Mouse (Mus musculus) layer of hippocampus, adult 6 months (tissue): ENCODE data around the gene Vamp1. TPM values are rescaled to one million over a fixed set of nuclear protein-coding genes. Genes with fewer than 3 reads are reported as not detected.

Experiments used
- long read RNA-seq, 2 experiments: library from polyadenylated mRNA; unstranded; transcript quantifications; one replicate each; pipeline ENCODE4 v2.0.0; 2019 to 2020
- microRNA-seq: library from miRNA; unstranded; fragments of <30 nt; microRNA quantifications from one replicate; pipeline ENCODE4 v1.2.0, GENCODE M21; 2020
- polyA plus RNA-seq: library from polyadenylated mRNA; unstranded; fragments of <200 nt; fragmentation: Nextera tagmentation; gene quantifications from 2 replicates; pipeline ENCODE4 v1.2.3, GENCODE M21; 2021

The Vamp1 gene
- polyA plus RNA-seq = 30.9 and 31.2 TPM in 2 replicates
- long read RNA-seq, experiment 1, transcript Vamp1-201 (5 exons, 2,772 nt) = major isoform, 15 of 23 reads
- long read RNA-seq, experiment 1, partial matches to known transcripts = 6 of 23 reads
- long read RNA-seq, experiment 1, other reads (novel, unspliced or antisense) = 1 of 23 reads
- long read RNA-seq, experiment 2, full-length matches to known transcripts = 252 of 289 reads
- long read RNA-seq, experiment 2, partial matches to known transcripts = 16 of 289 reads
- long read RNA-seq, experiment 2, other reads (novel, unspliced or antisense) = 21 of 289 reads

GRCm38 (mm10) chr6:125215148-125215954, at the start of gene Vamp1:
Gene Vamp1, plus strand, starts transcription at chr6:125215551.

DNA sequence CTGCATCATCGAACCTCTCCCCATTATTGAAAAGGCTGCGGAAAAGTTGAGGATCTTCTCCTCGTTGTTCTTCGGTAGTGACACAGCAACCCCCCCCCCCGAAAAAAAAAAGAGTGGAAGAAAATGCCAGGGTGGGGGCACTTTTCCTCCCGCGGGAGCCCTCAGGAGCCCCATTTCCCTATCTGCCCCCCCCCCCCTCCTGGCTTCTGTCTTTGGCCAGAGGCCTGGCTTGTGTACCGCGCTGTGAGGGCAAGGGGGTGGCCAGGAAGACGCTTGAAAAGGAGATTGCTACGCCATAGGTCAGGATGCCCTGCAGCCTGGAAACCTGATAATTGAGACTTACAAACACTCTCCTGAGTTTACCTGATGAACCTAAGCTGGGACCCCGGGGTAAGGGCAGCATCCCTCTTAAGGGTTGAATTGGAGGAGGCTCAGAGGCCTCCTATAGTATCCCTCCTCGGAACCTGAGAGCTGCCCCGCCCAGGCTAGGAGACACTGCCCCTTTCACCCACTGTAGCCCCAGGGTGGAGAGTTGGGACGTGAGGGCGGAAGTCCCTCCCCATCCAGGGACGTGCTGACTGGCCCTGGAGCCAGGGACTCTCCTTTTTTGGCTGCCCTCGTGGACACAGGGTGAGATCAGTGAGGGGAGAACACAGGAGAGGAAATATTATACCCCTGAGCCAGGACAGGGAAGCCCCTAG, 49.1 kb upstream of the Vamp1 start, which contains the start of gene Gapdh:
Gene Gapdh (minus strand): TSS at position 417 of the 701 bp plus-strand sequence.

GRCm38 (mm10) chr6:125191332-125192015, 23.9 kb upstream of the Vamp1 start, which contains the start of the genes Ncapd2 and Mrpl51:
Gene Ncapd2, minus strand, starts transcription at chr6:125191701.
Gene Mrpl51, plus strand, starts transcription at chr6:125191801.

DNA sequence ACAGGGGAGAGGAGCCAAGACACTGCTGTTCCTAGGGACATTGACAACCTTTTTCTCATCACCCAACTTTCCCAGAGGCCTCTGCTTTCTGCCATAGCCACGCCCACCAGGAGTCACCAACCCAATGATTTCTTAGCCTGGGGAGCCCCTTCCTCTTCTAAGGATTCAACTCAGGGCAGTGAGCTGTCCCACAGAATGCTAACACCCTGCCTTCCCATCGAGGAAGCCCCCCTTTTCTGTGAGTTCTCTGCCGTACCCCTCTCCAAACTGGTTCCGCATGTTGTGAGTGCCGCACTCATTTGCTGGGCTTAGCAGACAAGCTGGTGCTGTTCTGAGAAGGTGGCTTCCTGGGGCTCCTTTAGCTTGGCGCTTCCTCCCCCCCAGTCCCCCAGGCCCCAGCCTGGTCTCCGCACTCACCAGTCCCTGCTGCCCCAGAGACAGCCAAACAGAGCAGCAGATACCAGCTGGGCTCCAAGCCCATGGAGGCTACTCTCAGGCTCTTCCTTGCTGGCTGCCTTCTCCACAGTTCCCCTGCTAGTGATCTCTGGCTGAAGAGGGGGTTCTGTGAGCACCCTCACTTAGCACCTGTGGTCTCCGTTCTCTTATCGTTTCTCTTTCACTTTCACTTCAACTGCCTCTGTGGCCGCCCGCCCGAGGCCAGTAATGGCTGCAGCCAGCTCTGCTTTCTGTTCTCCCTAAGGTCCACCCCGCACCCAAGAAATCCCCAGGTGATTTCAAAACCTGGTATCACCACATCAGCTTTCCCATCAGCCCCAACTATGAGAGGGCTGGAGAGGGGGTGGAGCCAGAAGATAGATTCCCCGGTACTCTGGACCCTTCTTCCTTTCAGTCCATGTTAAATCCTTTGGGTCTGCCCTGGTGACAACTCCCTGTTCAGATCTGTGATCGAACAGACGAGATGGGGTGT, 16.0 kb downstream of the Vamp1 start, which contains the start of gene Tapbpl:
Gene Tapbpl (minus strand): TSS at position 744 of the 928 bp plus-strand sequence.

DNA sequence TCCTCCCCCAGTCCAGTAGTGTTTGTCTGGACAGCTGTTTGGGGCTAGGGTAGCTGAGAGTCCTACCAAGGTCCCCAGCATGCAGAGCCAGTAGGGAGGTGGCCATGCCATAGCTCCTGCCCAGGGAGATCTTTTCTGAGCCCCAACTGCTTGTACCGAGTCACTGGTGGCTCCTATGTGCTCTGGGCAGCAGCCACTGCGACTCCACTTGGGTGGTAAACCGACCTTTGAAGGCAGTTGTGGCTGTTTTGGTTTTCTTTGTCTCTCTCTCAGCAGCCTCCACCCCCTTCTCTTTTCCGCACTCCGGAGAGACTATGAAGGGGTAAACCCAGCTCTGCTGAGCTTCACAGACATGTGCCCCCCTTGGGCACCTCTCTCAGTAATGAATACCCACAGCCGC, 21.4 kb downstream of the Vamp1 start, which contains the start of gene Cd27:
Gene Cd27 (minus strand): TSS at position 229 of the 400 bp plus-strand sequence.

DNA sequence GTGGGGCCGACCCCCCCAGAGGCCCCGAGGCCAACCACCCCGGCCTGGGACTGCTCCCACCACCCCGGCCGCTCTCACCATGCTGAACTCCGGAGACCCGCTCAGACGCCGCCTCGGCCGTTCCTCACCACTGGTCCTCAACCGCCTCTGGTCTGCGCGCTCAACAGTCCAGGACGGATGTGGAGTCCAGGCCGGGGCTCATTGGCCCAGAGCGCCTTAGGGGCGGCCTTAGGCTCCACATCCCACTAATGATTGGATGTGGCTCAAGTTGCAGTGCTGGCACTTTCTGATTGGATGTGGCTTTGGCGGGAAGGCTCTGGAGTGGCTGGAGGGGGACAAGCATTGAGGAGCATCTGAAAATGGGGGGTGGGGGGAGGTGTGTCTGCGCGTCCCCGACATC, 70.5 kb downstream of the Vamp1 start, which contains the start of gene Tuba3a:
Gene Tuba3a (minus strand): TSS at position 153 of the 400 bp plus-strand sequence.

Small RNAs within 50 kb of the gene (microRNA-seq; reads per million reads assigned to microRNA genes)
- gene Mir3098 (0.64 reads per million), gene Mir8113 (not detected)

Other genes starting within 250 kb of the Vamp1 start
- 40.7 and 47.6 TPM in 2 replicates for gene Pianp, start 218.9 kb upstream of the Vamp1 start, polyA plus RNA-seq
- gene Zfp384, start 206.4 kb upstream of the Vamp1 start, polyA plus RNA-seq = 7.6 and 8.3 TPM in 2 replicates
- 54.3 and 56.6 TPM in 2 replicates for gene Ing4, start 175.8 kb upstream of the Vamp1 start, polyA plus RNA-seq
- 0.72 and 1.4 TPM in 2 replicates for gene Acrbp, start 165.9 kb upstream of the Vamp1 start, polyA plus RNA-seq
- 1.1 and 2.0 TPM in 2 replicates for gene Lpar5, start 147.6 kb upstream of the Vamp1 start, polyA plus RNA-seq
- gene Chd4, start 119.6 kb upstream of the Vamp1 start, polyA plus RNA-seq = 62.8 and 65.4 TPM in 2 replicates
- gene Nop2, start 83.6 kb upstream of the Vamp1 start, polyA plus RNA-seq = 18.4 and 19.1 TPM in 2 replicates
- gene Iffo1, start 70.3 kb upstream of the Vamp1 start, polyA plus RNA-seq = 19.3 and 22.8 TPM in 2 replicates
- 2,583 and 3,039 TPM in 2 replicates for gene Gapdh, start 49.1 kb upstream of the Vamp1 start, polyA plus RNA-seq
- gene Ncapd2, start 23.9 kb upstream of the Vamp1 start, polyA plus RNA-seq = 2.8 and 3.0 TPM in 2 replicates
- gene Mrpl51, start 23.8 kb upstream of the Vamp1 start, polyA plus RNA-seq = 131 and 135 TPM in 2 replicates
- 5.3 and 6.1 TPM in 2 replicates for gene Tapbpl, start 16.3 kb downstream of the Vamp1 start, polyA plus RNA-seq
- gene Cd27, start 21.5 kb downstream of the Vamp1 start, polyA plus RNA-seq = 0.38 and 0.43 TPM in 2 replicates
- gene Tuba3a, start 70.5 kb downstream of the Vamp1 start, polyA plus RNA-seq = 0.09 and 0.15 TPM in 2 replicates
- gene Ltbr, start 98.3 kb downstream of the Vamp1 start, polyA plus RNA-seq = 5.4 and 6.4 TPM in 2 replicates
- gene Scnn1a, start 105.1 kb downstream of the Vamp1 start, polyA plus RNA-seq = 3.4 and 4.3 TPM in 2 replicates
- 7.2 and 7.7 TPM in 2 replicates for gene Tnfrsf1a, start 133.8 kb downstream of the Vamp1 start, polyA plus RNA-seq
- gene Plekhg6, start 165.2 kb downstream of the Vamp1 start, polyA plus RNA-seq = 0.04 and 0.11 TPM in 2 replicates